Mouse (Mus musculus) liver, postnatal 0 days (tissue): Measurements from ENCODE around the gene Nutm2.

ENCODE experiments used
- CTCF ChIP-seq: sonication (generic); IDR thresholded peaks from 2 replicates; pipeline ENCODE4 v1.5.1; 2016; ENCODE audit warnings: antibody characterized with exemption, low read depth
- EP300 ChIP-seq: IDR thresholded peaks from 2 replicates; pipeline ENCODE4 v1.6.1; 2016; ENCODE audit warnings: antibody characterized with exemption, low read depth, mild to moderate bottlenecking

DNA sequence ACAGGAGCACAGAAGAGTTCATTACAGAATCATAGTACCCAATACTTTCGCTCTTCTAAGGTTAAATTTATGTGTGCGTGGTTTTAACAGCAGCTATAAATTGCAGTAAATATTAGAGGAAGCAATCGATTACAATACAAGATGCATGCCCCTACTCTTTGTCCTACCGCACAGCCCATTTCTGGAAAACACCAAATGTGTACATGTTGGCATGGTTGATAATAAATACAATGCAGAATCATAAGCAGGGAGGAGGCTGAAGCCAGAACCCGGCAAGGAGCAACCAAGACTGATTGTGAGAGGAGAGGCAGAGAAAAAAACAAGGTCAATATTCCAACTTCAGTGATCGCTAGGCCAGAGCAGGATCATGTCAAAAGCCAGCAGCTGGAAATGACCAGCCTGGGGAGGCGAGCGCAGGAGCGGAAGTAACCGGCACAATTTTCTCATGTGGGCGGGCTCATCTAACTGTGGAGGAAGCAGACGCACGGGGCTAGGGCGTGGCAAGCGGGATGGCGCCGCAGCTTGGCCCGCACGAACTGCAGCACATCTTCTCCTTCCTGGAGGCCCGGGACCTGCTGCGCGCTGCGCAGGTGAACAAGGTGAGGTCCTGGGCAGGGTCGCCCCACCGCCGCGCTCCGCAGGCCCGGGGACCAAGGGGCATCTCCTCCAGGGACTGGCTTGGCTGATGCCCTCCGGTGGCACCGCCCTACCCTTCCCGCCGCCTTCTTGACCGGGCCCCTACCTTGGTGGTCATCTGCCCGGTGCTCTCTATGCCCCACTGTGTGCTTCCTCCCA, 49.5 kb upstream of the Nutm2 start, which contains the start of gene Fbxw17:
- no peak for TF ChIP-seq CTCF
- TF ChIP-seq EP300: no peak
